Mouse (Mus musculus): ENCODE measurements around the gene Zc3h13.

DNA sequence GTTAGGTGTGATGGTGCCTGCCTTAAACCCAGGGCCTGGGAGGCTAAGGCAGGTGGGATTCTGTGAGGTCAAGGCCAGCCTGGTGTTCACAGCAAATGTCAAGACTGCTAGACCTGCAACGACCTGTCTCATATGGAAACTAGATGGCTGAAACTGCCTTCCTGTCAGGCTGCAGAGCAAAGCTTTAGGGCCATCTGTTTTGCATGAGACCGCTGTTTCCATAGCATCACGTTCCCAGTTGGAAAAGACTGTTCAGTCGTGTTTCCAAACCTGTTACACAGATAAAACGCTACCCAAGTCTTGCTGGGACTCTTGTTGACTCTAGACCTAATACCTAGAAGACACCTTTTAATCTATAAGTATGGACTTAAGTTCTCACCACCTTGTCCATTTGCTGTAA, 61.9 kb downstream of the Zc3h13 start:
- TF ChIP-seq EP300 (IDR thresholded peaks at IDR 0.05; ENCODE audit: low read depth) (no peak), CTCF (IDR thresholded peaks at IDR 0.05; ENCODE audit: low read depth) (no peak)
